Mouse (Mus musculus) left cerebral cortex, postnatal 36 days (tissue): ENCODE measurements around the gene Gmppa. TPM values are rescaled to one million over a fixed set of nuclear protein-coding genes. Genes with fewer than 3 reads are reported as not detected.

ENCODE experiments used
- DNase-seq, 2 experiments: peaks; one replicate each; pipeline ENCODE4 v3.0.0; 2021 to 2022; ENCODE audit warnings: low spot score in 2 of 2, mixed read lengths in 1 of 2
- intact Hi-C: fragments of 180-260 bp; cut with DNase I; formaldehyde crosslinking; loops from one replicate; pipeline ENCODE4 v1.15.1; 2025
- total RNA-seq, 2 experiments: library from RNA; stranded (reverse); gene quantifications; 2 replicates each; pipeline ENCODE4 v1.2.3; 2021

Gene Gmppa
- total RNA-seq, result 10 to 100 TPM; 50.0 to 59.0 TPM

- peak; percentile 80 to 82 for DNase-seq
- intact Hi-C loops, result no loop called here
Observed at GRCm38 (mm10) chr1:75435475-75436328, at the start of gene Gmppa. TSS of gene Gmppa (plus strand) at chr1:75435930.

GRCm38 (mm10) chr1:75386149-75386548, 49.6 kb upstream of the Gmppa start:
- peak in 1 of 2 experiments; percentile 54 for DNase-seq
- intact Hi-C loops, result no loop called here

- intact Hi-C loops, result no loop called here
- no peak for DNase-seq
Observed at GRCm38 (mm10) chr1:75387469-75387928, 48.2 kb upstream of the Gmppa start.

DNA sequence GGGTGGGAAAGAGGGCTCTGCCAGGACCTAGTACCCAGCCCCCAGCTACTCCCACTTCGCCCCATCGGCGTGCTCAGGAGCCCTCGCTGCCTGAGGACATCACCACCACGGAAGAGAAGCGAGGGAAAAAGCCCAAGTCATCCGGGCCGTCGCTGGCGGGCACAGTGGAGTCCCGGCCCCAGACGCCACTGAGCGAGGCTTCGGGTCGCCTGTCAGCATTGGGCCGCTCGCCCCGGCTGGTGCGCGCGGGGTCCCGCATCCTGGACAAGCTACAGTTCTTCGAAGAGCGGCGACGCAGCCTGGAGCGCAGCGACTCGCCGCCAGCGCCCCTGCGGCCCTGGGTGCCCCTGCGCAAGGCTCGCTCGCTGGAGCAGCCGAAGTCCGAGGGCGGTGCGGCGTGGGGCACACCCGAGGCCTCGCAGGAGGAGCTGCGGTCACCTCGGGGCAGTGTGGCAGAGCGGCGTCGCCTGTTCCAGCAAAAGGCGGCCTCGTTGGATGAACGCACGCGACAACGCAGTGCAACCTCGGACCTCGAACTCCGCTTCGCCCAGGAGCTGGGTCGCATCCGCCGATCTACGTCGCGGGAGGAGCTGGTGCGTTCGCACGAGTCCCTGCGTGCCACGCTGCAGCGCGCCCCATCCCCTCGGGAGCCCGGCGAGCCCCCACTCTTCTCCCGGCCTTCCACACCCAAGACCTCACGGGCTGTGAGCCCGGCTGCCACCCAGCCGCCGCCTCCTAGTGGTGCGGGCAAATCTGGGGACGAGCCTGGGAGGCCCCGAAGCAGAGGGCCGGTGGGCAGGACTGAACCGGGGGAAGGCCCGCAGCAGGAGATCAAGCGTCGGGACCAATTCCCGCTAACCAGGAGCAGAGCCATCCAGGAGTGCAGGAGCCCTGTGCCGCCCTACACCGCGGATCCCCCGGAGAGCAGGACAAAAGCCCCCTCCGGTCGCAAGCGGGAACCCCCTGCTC, 47.5 kb upstream of the Gmppa start:
- DNase-seq, result peak in 1 of 2 experiments; percentile 49
- intact Hi-C loops, result no loop called here

DNA sequence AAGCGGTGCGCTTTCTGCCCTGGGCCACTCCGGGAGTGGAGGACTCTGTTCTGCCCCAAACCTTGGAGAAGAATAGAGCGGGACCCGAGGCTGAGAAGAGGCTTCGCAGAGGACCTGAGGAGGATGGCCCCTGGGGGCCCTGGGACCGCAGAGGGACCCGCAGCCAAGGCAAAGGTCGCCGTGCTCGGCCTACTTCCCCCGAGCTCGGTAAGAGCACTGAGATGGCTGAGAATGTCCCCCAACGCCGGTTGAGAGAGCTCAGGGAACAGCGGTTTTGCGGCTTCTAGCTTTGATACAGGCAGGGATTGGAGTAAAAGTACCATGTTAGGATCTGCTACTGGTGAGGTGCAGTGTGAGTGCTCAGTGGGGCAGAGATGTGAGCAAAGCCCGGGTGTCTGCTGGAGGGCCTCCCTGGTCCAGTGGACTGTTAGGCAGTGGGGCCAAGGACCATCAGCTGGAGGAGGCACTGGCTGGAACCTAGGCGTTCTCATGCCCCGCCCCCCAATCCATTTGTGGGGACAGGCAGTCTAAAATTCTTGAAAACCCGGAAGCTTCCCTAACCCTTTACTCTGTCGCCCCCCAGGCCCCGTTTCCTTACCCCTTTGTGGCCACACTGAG, 46.7 kb upstream of the Gmppa start:
- intact Hi-C loops, result no loop called here
- no peak for DNase-seq

- intact Hi-C loops, result loop anchor here (2.0 kb wide), 1 partner anchor 50 kb away; no protein-coding TSS in a partner anchor
- peak; percentile 61 to 70 for DNase-seq
Observed at GRCm38 (mm10) chr1:75393139-75393538, 42.6 kb upstream of the Gmppa start.

DNA sequence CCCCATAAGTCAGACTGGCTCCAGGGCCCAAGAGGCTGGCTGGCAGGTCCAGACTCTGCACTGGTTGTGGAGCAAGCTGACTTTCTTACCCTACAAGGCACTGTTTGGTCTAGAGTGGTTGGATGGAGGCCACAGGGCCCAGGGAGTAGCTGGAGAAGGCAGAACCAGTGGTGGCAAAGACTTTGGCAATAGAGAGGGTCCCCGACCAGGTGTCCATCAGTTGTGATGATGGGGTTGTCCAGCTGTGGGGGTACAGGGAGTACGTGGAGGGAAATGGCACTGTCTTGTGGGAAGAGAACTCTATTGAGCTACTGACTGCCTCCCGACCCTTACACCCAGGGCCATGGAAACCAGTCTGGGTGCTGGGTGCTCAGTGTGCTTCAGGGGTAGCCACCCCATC, 41.9 kb upstream of the Gmppa start:
- intact Hi-C loops, result loop anchor here (2.0 kb wide), 1 partner anchor 51 kb away; no protein-coding TSS in a partner anchor

GRCm38 (mm10) chr1:75398761-75399402, 36.8 kb upstream of the Gmppa start:
- DNase-seq, result no peak
- intact Hi-C loops, result no loop called here

More for the DNA sequence above, 41.9 kb upstream of the Gmppa start:
- DNase-seq, result no peak

- intact Hi-C loops, result no loop called here
- no peak for DNase-seq
Observed at GRCm38 (mm10) chr1:75399755-75400492, 35.8 kb upstream of the Gmppa start.

GRCm38 (mm10) chr1:75400493-75401115, 35.1 kb upstream of the Gmppa start:
- intact Hi-C loops, result no loop called here
- no peak for DNase-seq

DNA sequence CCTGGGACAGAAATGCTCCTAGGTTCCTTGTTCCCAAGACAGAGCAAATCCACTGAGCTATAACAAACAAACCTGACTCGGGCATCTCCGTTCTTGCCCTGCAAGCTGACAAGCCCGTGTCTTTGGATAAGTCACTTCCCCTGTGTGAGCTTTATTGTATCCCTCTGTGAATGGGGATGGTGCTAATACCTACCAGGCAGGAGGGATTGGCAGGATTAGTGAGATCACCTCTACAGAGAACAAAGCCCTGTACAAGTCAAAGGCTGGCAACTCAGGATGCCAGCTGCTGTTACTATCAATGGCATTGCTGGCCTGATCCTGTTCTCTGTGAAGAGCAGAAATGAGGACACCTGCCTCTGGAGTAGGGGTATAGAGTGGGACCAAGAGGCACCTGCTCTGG, 30.2 kb upstream of the Gmppa start:
- no peak for DNase-seq
- intact Hi-C loops, result no loop called here

DNA sequence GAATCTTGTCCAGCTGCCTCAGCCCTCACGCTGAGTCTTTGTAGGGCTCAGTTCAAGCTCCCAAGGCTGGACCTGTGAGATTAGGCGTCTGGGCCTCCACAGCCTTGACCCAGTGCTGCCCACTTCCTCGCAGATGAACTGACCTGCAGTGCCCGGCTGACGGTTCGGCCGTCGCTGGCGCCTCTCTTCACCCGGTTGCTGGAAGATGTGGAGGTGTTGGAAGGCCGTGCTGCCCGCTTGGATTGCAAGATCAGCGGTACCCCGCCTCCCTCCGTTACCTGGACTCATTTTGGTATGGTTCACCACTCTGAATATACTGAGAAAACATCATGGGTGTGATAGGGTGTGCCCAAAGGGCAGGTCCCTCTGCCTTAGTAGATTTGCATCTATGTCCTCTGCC, 29.6 kb upstream of the Gmppa start:
- intact Hi-C loops, result no loop called here
- no peak for DNase-seq

DNA sequence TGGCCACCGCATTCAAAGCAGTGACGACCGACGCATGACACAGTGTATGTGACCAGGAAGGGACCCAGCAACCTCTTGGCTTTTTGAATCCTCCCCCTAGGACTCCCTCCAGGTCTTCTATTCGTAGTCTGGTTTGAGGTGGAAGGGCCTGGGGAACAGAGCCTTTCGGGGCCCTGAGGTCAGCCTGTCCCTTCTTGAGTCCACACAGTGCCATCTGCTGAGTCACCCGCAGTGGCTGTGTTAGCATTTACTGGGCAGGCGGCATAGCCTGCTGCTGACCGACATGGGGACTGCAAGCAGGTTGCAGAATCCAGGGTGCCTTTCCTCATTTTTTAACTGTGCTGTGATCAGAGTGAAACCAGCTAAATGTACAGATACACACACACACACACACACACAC, 28.7 kb upstream of the Gmppa start:
- DNase-seq, result no peak
- intact Hi-C loops, result no loop called here

- intact Hi-C loops, result no loop called here
- no peak for DNase-seq
Observed at GRCm38 (mm10) chr1:75408210-75408609, 27.5 kb upstream of the Gmppa start.

DNA sequence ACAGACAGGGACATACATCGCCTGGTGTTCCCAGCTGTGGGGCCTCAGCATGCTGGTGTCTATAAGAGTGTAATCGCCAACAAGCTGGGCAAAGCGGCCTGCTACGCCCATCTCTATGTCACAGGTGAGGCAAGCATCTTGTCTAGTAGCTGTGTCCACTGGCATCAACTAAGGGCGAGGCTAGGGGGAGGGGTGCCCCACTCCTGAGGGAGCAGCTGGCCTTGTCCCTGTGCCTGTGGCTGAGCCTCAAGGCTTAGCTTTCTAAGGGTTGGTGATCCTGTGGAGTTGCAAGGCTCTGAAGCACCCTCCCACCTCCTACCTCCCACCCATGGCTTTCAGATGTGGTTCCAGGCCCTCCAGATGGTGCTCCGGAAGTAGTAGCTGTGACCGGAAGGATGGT, 25.8 kb upstream of the Gmppa start:
- no peak for DNase-seq
- intact Hi-C loops, result no loop called here

- no peak for DNase-seq
- intact Hi-C loops, result no loop called here
Observed at GRCm38 (mm10) chr1:75412196-75412595, 23.5 kb upstream of the Gmppa start.

DNA sequence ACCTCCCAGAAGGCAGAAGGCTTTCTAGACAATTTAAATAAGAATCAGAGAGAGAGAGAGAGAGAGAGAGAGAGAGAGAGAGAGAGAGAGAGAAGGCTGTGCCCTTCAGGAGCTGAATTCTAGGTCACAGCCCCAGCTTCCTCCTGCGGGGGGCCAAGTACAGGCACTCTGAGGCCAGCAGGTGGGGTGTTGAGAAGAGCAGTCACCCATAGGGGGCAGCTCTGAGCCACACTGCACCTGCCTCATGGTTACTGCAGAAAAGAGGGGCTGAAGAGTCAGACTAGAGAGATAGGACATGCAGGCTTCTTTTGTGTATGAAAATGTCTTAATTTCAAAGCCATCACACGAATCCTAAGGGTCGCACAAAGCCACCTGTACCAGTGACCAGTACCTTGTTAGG, 22.0 kb upstream of the Gmppa start:
- intact Hi-C loops, result no loop called here
- DNase-seq, result no peak

DNA sequence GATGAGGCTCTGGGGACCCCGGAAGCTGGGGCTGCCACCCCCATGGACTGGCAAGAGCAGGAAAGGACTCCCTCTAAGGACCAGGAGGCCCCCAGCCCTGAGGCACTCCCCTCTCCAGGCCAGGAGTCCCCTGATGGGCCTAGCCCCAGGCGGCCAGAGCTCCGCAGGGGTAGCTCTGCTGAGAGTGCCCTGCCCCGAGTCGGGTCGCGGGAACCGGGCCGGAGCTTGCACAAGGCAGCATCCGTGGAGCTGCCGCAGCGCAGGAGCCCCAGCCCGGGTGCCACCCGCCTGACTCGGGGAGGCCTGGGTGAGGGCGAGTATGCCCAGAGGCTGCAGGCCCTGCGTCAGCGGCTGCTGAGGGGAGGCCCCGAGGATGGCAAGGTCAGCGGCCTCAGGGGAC, 13.9 kb upstream of the Gmppa start:
- no peak for DNase-seq
- intact Hi-C loops, result no loop called here
